Mouse (Mus musculus) heart, embryonic 11.5 days (tissue): Measurements from ENCODE around the gene Krt83. TPM values are rescaled to one million over a fixed set of nuclear protein-coding genes. Genes with fewer than 3 reads are reported as not detected.
A peak's percentile ranks its signal among the peaks of the same experiment; 100 is the strongest.

Experiments used
- ATAC-seq: fragments of 200-750 bp; cut with Nextera tagmentation; replicated peaks from 2 replicates; pipeline ENCODE4 v1.8.0; 2017; ENCODE audit warnings: moderate library complexity; ENCODE audit not compliant: insufficient number of reproducible peaks, low FRiP score, low TSS enrichment
- H3K27ac ChIP-seq: fragments of 300-500 bp; sonication (generic); 2 replicates; pipeline ENCODE4 v1.5.1; 2014; ENCODE audit warnings: mild to moderate bottlenecking, low read depth, low read length
- H3K27me3 ChIP-seq: fragments of 300-500 bp; sonication (generic); 2 replicates; pipeline ENCODE4 v1.6.1; 2014; ENCODE audit warnings: mild to moderate bottlenecking, low read length, mixed read lengths; ENCODE audit not compliant: control insufficient read depth, insufficient read depth
- H3K36me3 ChIP-seq: fragments of 300-500 bp; sonication (generic); 2 replicates; pipeline ENCODE4 v1.6.1; 2014; ENCODE audit warnings: mild to moderate bottlenecking, low read length, moderate library complexity, mixed read lengths; ENCODE audit not compliant: control insufficient read depth, insufficient read depth
- H3K4me1 ChIP-seq: fragments of 300-500 bp; sonication (generic); 2 replicates; pipeline ENCODE4 v1.6.1; 2014; ENCODE audit warnings: low read length; ENCODE audit not compliant: control insufficient read depth, insufficient read depth
- H3K4me2 ChIP-seq: fragments of 300-500 bp; sonication (generic); 2 replicates; pipeline ENCODE4 v1.6.1; 2014; ENCODE audit warnings: mild to moderate bottlenecking, moderate library complexity
- H3K4me3 ChIP-seq: fragments of 300-500 bp; sonication (generic); 2 replicates; pipeline ENCODE4 v1.5.1; 2014; ENCODE audit warnings: low read depth, low read length
- H3K9ac ChIP-seq: fragments of 300-500 bp; sonication (generic); 2 replicates; pipeline ENCODE4 v1.6.1; 2014; ENCODE audit warnings: mild to moderate bottlenecking, low read depth, low read length, moderate library complexity
- H3K9me3 ChIP-seq: fragments of 300-500 bp; sonication (generic); replicated peaks from 2 replicates; pipeline ENCODE4 v1.6.1; 2016; ENCODE audit warnings: low read length; ENCODE audit not compliant: control insufficient read depth
- WGBS: fragments of 180-500 bp; shearing (Covaris S2); extraction: QIAGEN DNeasy Blood & Tissue Kit; methylation state at CpG from one replicate; pipeline ENCODE4 v1.1.7; 2014; ENCODE audit not compliant: insufficient replicate concordance; 5-methylcytosine and 5-hydroxymethylcytosine counted together
- polyA plus RNA-seq: library from polyadenylated mRNA; unstranded; fragments of >200 nt; fragmentation: Nextera tagmentation; extraction: Ambion mirVana; gene quantifications from 2 replicates; pipeline ENCODE4 v1.2.1, GENCODE M21; 2014

Gene Krt83
- polyA plus RNA-seq, 1 experiment from 2014 or later: not detected

- Histone ChIP-seq H3K9ac (no peak overlapping the region), H3K4me3 (no peak overlapping the region), H3K27ac (no peak overlapping the region), H3K36me3 (no peaks in the 10 kb centered on the region), H3K27me3 (no peaks in the 10 kb centered on the region), H3K4me1 (no peaks in the 10 kb centered on the region), H3K4me2 (no peak overlapping the region), H3K9me3 (0 out of 2 replicates have a peak, but pooled peaks cover 3% of the 10 kb centered on the region)
- ATAC-seq: no peak
- 72% methylated on average over 14 of the region's 14 CpGs for WGBS
Measured at GRCm38 (mm10) chr15:101459283-101459682, 32.0 kb downstream of the Krt83 start.

- Histone ChIP-seq H3K4me3 (no peak overlapping the region), H3K27me3 (no peaks in the 10 kb centered on the region), H3K27ac (no peak overlapping the region), H3K4me2 (no peak overlapping the region), H3K9ac (no peak overlapping the region), H3K9me3 (0 out of 2 replicates have a peak, but pooled peaks cover 3% of the 10 kb centered on the region), H3K4me1 (no peaks in the 10 kb centered on the region), H3K36me3 (no peaks in the 10 kb centered on the region)
- WGBS: 72% methylated on average over 16 of the region's 16 CpGs
- no peak for ATAC-seq
Measured at GRCm38 (mm10) chr15:101458361-101458930, 32.9 kb downstream of the Krt83 start.

DNA sequence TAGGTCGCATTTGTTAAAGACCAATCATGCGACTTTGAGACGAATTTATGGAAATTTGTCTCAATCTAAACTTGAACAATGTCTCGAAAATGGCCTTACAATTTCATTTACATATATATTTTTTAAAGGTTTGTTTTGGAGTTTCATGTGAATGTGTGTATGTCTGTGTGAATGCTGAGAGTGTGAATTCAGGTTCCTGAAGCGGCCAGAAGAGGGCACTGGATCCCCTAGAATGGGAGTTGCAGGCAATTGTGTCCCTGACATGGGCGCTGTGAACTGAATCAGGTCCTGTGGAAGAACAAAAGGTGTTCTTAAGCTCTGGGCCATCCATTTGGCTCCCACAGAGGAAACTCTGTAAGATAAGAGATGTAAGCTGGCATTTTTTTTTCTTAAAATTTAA lies 35.4 kb downstream of the Krt83 start:
- H3K27me3 ChIP-seq: no peaks in the 10 kb centered on the region
- no peak overlapping the region for H3K9ac ChIP-seq
- WGBS: 78% methylated on average over 6 of the region's 6 CpGs
- 0 out of 2 replicates have a peak, but pooled peaks cover 3% of the 10 kb centered on the region for H3K9me3 ChIP-seq
- ATAC-seq: no peak
- no peaks in the 10 kb centered on the region; the same call in 1 of the 2 replicates for H3K4me1 ChIP-seq
- H3K4me2 ChIP-seq: no peak overlapping the region
- H3K36me3 ChIP-seq: no peaks in the 10 kb centered on the region
- H3K27ac ChIP-seq: no peak overlapping the region
- no peak overlapping the region for H3K4me3 ChIP-seq

DNA sequence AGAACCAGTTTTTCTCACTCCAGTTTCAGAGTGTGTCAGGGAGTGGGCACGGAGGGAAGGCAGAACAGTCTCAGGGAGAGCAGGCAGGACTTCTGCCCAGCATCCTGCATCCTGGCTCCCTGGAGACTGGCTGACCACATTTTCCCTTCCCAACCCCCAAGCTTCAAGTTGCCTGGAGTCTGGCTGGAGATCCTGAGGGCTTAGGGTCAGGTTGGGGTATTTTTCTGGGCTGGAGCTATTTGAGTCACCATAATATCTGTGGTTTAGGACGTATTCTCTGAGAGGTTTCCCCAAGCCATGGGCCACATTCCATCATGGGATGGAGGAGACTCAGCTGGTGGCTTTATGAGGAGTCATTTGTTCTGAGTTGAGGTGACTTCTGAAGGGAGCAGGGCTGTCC lies 36.0 kb downstream of the Krt83 start:
- no peaks in the 10 kb centered on the region for H3K36me3 ChIP-seq

DNA sequence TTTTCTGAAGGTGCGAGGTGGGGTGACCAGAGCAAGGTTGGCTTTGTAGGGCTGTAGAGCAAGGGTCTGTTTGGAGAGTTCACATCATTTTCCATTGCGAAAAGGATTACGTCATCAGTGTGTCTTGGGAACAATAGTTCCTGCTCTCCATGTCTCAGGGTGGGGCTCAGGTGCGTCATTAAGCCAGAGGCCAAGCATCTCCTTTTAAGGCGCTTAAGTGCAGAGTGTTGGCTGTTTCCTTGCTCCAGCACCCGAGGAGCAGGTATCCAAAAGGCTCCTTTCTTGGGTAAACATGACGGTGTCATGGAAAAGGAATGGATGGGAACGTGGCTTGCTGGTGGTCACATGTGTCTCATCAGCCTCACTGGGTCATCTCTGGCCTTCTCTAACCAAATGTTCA lies 36.5 kb downstream of the Krt83 start:
- H3K4me1 ChIP-seq: no peaks in the 10 kb centered on the region; the same call in 1 of the 2 replicates
- no peak for ATAC-seq
- no peak overlapping the region for H3K4me2 ChIP-seq
- H3K9me3 ChIP-seq: 0 out of 2 replicates have a peak, but pooled peaks cover 3% of the 10 kb centered on the region
- H3K27ac ChIP-seq: no peak overlapping the region
- no peaks in the 10 kb centered on the region for H3K36me3 ChIP-seq
- H3K4me3 ChIP-seq: no peak overlapping the region
- H3K9ac ChIP-seq: no peak overlapping the region
- H3K27me3 ChIP-seq: no peaks in the 10 kb centered on the region
- WGBS: 81% methylated on average over 8 of the region's 8 CpGs

More for the DNA sequence above, 36.0 kb downstream of the Krt83 start:
- Histone ChIP-seq H3K27ac (no peak overlapping the region), H3K9me3 (0 out of 2 replicates have a peak, but pooled peaks cover 3% of the 10 kb centered on the region), H3K9ac (no peak overlapping the region), H3K4me3 (no peak overlapping the region), H3K4me1 (no peaks in the 10 kb centered on the region; the same call in 1 of the 2 replicates), H3K4me2 (no peak overlapping the region), H3K27me3 (no peaks in the 10 kb centered on the region)
- ATAC-seq: no peak
- WGBS: 69% methylated on average over 2 of the region's 2 CpGs

- H3K27ac ChIP-seq: no peak overlapping the region
- H3K36me3 ChIP-seq: no peaks in the 10 kb centered on the region
- peak overlapping the region; percentile 14; the same call in 1 of the 2 replicates for H3K4me2 ChIP-seq
- H3K9me3 ChIP-seq: 0 out of 2 replicates have a peak, but pooled peaks cover 3% of the 10 kb centered on the region
- H3K27me3 ChIP-seq: no peaks in the 10 kb centered on the region
- 0 out of 2 replicates have a peak, but pooled peaks have one; percentile 46 for ATAC-seq
- no peak overlapping the region for H3K9ac ChIP-seq
- H3K4me3 ChIP-seq: no peak overlapping the region
- WGBS: 4% methylated on average over 13 of the region's 13 CpGs
- H3K4me1 ChIP-seq: no peaks in the 10 kb centered on the region; the same call in 1 of the 2 replicates
Measured at GRCm38 (mm10) chr15:101453093-101453736, 38.1 kb downstream of the Krt83 start.

GRCm38 (mm10) chr15:101447444-101447843 lies 43.9 kb downstream of the Krt83 start, which contains the start of gene Krt88:
Gene Krt88 (plus strand): TSS chr15:101447744.
- Histone ChIP-seq H3K27ac (no peak within 1 kb of the TSS), H3K4me1 (no peaks in the 10 kb centered on the region), H3K4me2 (no peak within 1 kb of the TSS), H3K27me3 (no peaks in the 10 kb centered on the region), H3K36me3 (no peaks in the 10 kb centered on the region), H3K9me3 (no peaks in the 10 kb centered on the region), H3K4me3 (no peak within 1 kb of the TSS), H3K9ac (no peak within 1 kb of the TSS)
- ATAC-seq: no peak
- WGBS: 40% methylated on average over 2 of the region's 2 CpGs

- no peaks in the 10 kb centered on the region for H3K27me3 ChIP-seq
- WGBS: 62% methylated on average over 11 of the region's 11 CpGs
- no peak for ATAC-seq
Measured at GRCm38 (mm10) chr15:101446572-101446971, 44.7 kb downstream of the Krt83 start.

More at GRCm38 (mm10) chr15:101446572-101446971, 44.7 kb downstream of the Krt83 start:
- no peaks in the 10 kb centered on the region for H3K36me3 ChIP-seq
- H3K9me3 ChIP-seq: no peaks in the 10 kb centered on the region
- H3K4me2 ChIP-seq: no peak overlapping the region
- no peak overlapping the region for H3K9ac ChIP-seq
- H3K4me3 ChIP-seq: no peak overlapping the region
- H3K4me1 ChIP-seq: no peaks in the 10 kb centered on the region
- H3K27ac ChIP-seq: no peak overlapping the region
